Mouse (Mus musculus): Measurements from ENCODE around the gene Col7a1. TPM values are rescaled to one million over a fixed set of nuclear protein-coding genes. Genes with fewer than 3 reads are reported as not detected.
A peak's percentile ranks its signal among the peaks of the same experiment; 100 is the strongest.

Col7a1 gene
- polyA plus RNA-seq, 1 experiment from 2014 or later = 3.1 TPM

MicroRNA genes within 50 kb of the gene (microRNA counts, 519-probe panel; counts per million panel counts)
- microRNA mmu-miR-711 = 684 counts per million, percentile 72 among the panel's probes with 10 or more counts

Small RNAs within 50 kb of the gene (microRNA-seq; reads per million reads assigned to microRNA genes)
- gene Mir711 = not detected

Other genes with a start within 250 kb of the Col7a1 start
- 93.9 and 121 TPM in 2 replicates for gene Ip6k2, start 169.8 kb upstream of the Col7a1 start, polyA plus RNA-seq (2016; fragmentation: Nextera tagmentation; extraction: Ambion mirVana)
- 13.0 and 21.0 TPM in 2 replicates for gene Nckipsd, start 145.2 kb upstream of the Col7a1 start, polyA plus RNA-seq (2016; fragmentation: Nextera tagmentation; extraction: Ambion mirVana)
- 0.06 and 0.14 TPM in 2 replicates for gene Celsr3, start 127.3 kb upstream of the Col7a1 start, polyA plus RNA-seq (2016; fragmentation: Nextera tagmentation; extraction: Ambion mirVana)
- 9.7 and 13.7 TPM in 2 replicates for gene Slc26a6, start 100.3 kb upstream of the Col7a1 start, polyA plus RNA-seq (2016; fragmentation: Nextera tagmentation; extraction: Ambion mirVana)
- not detected in 2 replicates for gene Tmem89, start 39.0 kb upstream of the Col7a1 start, polyA plus RNA-seq (2016; fragmentation: Nextera tagmentation; extraction: Ambion mirVana)
- gene Uqcrc1, start 17.0 kb upstream of the Col7a1 start, polyA plus RNA-seq (2016; fragmentation: Nextera tagmentation; extraction: Ambion mirVana) = 561 and 562 TPM in 2 replicates
- not detected in 2 replicates for gene Ucn2, start 32.4 kb downstream of the Col7a1 start, polyA plus RNA-seq (2016; fragmentation: Nextera tagmentation; extraction: Ambion mirVana)
- 12.5 and 14.6 TPM in 2 replicates for gene Pfkfb4, start 38.2 kb downstream of the Col7a1 start, polyA plus RNA-seq (2016; fragmentation: Nextera tagmentation; extraction: Ambion mirVana)
- gene Shisa5, start 85.0 kb downstream of the Col7a1 start, polyA plus RNA-seq (2016; fragmentation: Nextera tagmentation; extraction: Ambion mirVana) = 36.1 and 44.4 TPM in 2 replicates
- 7.5 and 9.4 TPM in 2 replicates for gene Trex1, start 106.1 kb downstream of the Col7a1 start, polyA plus RNA-seq (2016; fragmentation: Nextera tagmentation; extraction: Ambion mirVana)
- gene Atrip, start 120.5 kb downstream of the Col7a1 start, polyA plus RNA-seq (2016; fragmentation: Nextera tagmentation; extraction: Ambion mirVana) = 35.3 and 36.8 TPM in 2 replicates
- 13.6 and 14.1 TPM in 2 replicates for gene Ccdc51, start 128.9 kb downstream of the Col7a1 start, polyA plus RNA-seq (2016; fragmentation: Nextera tagmentation; extraction: Ambion mirVana)
- gene Tma7, start 129.0 kb downstream of the Col7a1 start, polyA plus RNA-seq (2016; fragmentation: Nextera tagmentation; extraction: Ambion mirVana) = 805 and 864 TPM in 2 replicates
- gene Plxnb1, start 141.8 kb downstream of the Col7a1 start, polyA plus RNA-seq (2016; fragmentation: Nextera tagmentation; extraction: Ambion mirVana) = 18.6 and 23.7 TPM in 2 replicates
- not detected in 2 replicates for gene Fbxw21, start 208.5 kb downstream of the Col7a1 start, polyA plus RNA-seq (2016; fragmentation: Nextera tagmentation; extraction: Ambion mirVana)
- not detected in 2 replicates for gene Fbxw13, start 242.4 kb downstream of the Col7a1 start, polyA plus RNA-seq (2016; fragmentation: Nextera tagmentation; extraction: Ambion mirVana)

All from limb, embryonic 10.5 days (tissue).